Mouse (Mus musculus) stomach, postnatal 0 days (tissue): Measurements from ENCODE around the gene Hagh. TPM values are rescaled to one million over a fixed set of nuclear protein-coding genes. Genes with fewer than 3 reads are reported as not detected.

Source experiments
- ATAC-seq: fragments of 200-750 bp; cut with Nextera tagmentation; 2 replicates; pipeline ENCODE4 v1.8.0; 2017; ENCODE audit not compliant: low FRiP score, low TSS enrichment
- DNase-seq: peaks from one replicate; pipeline ENCODE4 v3.0.0-alpha.2; 2016; ENCODE audit warnings: low spot score
- H3K27ac ChIP-seq: fragments of 300-500 bp; sonication (generic); replicated peaks from 2 replicates; pipeline ENCODE4 v1.5.1; 2014; ENCODE audit warnings: mild to moderate bottlenecking, control low read depth
- H3K27me3 ChIP-seq: fragments of 300-500 bp; sonication (generic); 2 replicates; pipeline ENCODE4 v1.6.1; 2014; ENCODE audit warnings: low read length; ENCODE audit not compliant: control insufficient read depth, insufficient read depth
- H3K36me3 ChIP-seq: fragments of 300-500 bp; sonication (generic); 2 replicates; pipeline ENCODE4 v1.6.1; 2014; ENCODE audit warnings: low read length, mixed read lengths; ENCODE audit not compliant: control insufficient read depth, insufficient read depth
- H3K4me1 ChIP-seq: fragments of 300-500 bp; sonication (generic); replicated peaks from 2 replicates; pipeline ENCODE4 v1.6.1; 2014; ENCODE audit warnings: antibody characterized with exemption; ENCODE audit not compliant: control insufficient read depth, insufficient read depth
- H3K4me2 ChIP-seq: fragments of 300-500 bp; sonication (generic); replicated peaks from 2 replicates; pipeline ENCODE4 v1.6.1; 2014; ENCODE audit warnings: low read depth, mild to moderate bottlenecking, control low read depth, moderate library complexity
- H3K4me3 ChIP-seq: fragments of 300-500 bp; sonication (generic); 2 replicates; pipeline ENCODE4 v1.5.1; 2014; ENCODE audit warnings: low read depth, low read length, control low read depth
- H3K9ac ChIP-seq: fragments of 300-500 bp; sonication (generic); 2 replicates; pipeline ENCODE4 v1.6.1; 2014; ENCODE audit warnings: mild to moderate bottlenecking, low read length, control low read depth, mixed read lengths
- H3K9me3 ChIP-seq: fragments of 300-500 bp; sonication (generic); 2 replicates; pipeline ENCODE4 v1.6.1; 2016; ENCODE audit warnings: low read length; ENCODE audit not compliant: control insufficient read depth
- CTCF ChIP-seq: IDR thresholded peaks from 2 replicates; pipeline ENCODE4 v1.5.1; 2016; ENCODE audit warnings: antibody characterized with exemption, low read depth, mild to moderate bottlenecking, moderate library complexity
- EP300 ChIP-seq: optimal IDR thresholded peaks from 2 replicates; pipeline ENCODE3; 2016; ENCODE audit warnings: antibody characterized with exemption
- WGBS: fragments of 180-500 bp; shearing (Covaris S2); extraction: QIAGEN DNeasy Blood & Tissue Kit; methylation state at CpG from one replicate; pipeline ENCODE4 v1.1.7; 2014; 5-methylcytosine and 5-hydroxymethylcytosine counted together
- polyA plus RNA-seq: library from polyadenylated mRNA; unstranded; fragments of >200 nt; fragmentation: Nextera tagmentation; extraction: Ambion mirVana; gene quantifications from 2 replicates; pipeline ENCODE4 v1.2.1, GENCODE M21; 2015

Gene Hagh
- polyA plus RNA-seq, 1 experiment from 2014 or later = 51.3 TPM

DNA sequence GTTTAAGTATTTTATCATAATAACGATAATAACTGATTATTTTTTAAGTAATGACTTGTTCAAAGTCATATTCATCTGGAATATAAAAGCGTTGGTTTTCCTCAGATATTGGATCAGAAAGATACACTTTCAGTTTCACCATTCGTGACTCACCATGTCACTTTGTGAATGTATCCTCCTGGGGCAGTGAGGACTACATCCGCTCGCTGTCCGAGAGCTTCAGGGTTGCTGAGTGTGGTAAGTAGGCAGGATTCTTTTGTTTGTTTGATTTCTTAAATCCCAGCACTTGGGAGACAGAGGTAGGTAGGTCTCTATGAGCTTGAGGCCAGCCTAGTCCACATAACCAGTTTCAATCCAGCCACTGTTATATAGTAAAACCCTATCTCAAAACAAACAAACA is 21.8 kb upstream of the Hagh start:
- Histone ChIP-seq H3K27me3 (no peaks in the 10 kb centered on the region), H3K4me2 (no peak overlapping the region), H3K36me3 (no peaks in the 10 kb centered on the region), H3K27ac (no peak overlapping the region), H3K4me1 (no peaks in the 10 kb centered on the region), H3K4me3 (no peak overlapping the region), H3K9ac (no peak overlapping the region), H3K9me3 (no peaks in the 10 kb centered on the region)
- ATAC-seq (no peak), DNase-seq (no peak)
- WGBS = 36% methylated on average over 6 of the region's 6 CpGs
- TF ChIP-seq CTCF (no peak), EP300 (no peak)

DNA sequence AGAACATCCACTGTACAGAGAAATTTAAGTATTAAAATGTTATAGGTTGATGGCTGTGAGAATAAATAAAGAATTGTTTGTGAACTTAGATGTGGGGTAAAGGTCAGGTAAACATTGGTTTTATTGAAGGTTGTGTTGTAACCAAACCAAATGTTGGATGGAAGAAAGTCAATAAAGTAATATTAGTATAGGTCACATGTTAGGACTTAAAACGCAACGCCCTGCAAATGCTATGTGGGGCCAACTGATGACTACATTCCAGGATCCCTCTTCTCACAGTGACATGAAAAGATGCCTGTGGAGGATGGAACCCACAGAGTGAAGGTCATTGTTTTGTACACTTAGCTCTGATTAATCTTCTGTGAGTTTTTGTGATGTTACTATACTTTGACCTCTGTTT is 20.5 kb upstream of the Hagh start:
- Histone ChIP-seq H3K4me3 (no peak overlapping the region), H3K36me3 (no peaks in the 10 kb centered on the region), H3K4me2 (no peak overlapping the region), H3K9me3 (no peaks in the 10 kb centered on the region), H3K9ac (no peak overlapping the region), H3K4me1 (no peaks in the 10 kb centered on the region), H3K27me3 (no peaks in the 10 kb centered on the region), H3K27ac (no peak overlapping the region)
- WGBS = 56% methylated on average over 2 of the region's 2 CpGs
- ATAC-seq = no peak
- no peak for DNase-seq
- TF ChIP-seq EP300 = no peak
- no peak for TF ChIP-seq CTCF

DNA sequence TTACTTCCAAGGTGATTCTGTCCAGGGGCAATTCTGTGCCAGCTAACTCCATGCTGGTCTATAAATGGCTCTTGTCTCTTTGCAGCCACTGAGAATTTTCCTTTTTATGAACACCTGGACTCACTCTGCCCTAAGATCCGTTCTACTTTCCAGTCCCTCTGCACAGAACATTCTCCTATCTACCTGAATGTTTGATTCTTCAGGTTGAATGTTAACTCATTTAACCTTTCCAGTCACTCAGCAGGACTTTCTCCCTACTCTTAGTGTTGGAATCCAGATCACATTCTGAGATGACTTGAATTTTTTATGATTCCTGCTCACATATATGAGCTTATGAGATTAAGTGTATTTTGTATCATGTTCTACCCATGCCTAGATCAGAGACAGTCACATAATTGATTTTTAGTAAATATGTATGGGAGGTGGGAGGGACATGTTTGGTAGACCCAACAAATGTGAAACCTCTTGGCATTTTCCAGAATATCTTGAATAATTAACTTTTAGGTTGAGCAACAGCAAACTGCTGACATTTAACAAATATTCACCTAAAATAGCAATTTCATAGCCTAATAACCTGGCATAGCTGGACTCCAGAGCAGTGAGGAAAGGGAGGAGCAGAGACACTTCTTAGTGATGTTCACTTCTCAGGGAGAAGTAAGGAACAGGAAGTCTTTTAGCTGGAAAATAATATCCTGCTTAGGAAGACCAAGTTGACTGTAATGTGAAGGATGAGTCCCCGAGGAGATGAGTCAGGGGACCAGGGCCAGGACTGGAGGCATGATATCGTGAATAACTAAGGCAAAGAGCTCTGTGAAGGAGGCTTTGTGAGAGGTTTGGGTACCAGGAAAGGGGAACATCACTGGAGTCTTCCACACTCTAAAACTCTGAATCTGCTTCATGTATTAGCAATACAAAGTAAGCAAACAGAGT is 18.3 kb upstream of the Hagh start:
- no peak overlapping the region for H3K4me3 ChIP-seq
- no peak for ATAC-seq
- 48% methylated on average over 3 of the region's 3 CpGs for WGBS

DNA sequence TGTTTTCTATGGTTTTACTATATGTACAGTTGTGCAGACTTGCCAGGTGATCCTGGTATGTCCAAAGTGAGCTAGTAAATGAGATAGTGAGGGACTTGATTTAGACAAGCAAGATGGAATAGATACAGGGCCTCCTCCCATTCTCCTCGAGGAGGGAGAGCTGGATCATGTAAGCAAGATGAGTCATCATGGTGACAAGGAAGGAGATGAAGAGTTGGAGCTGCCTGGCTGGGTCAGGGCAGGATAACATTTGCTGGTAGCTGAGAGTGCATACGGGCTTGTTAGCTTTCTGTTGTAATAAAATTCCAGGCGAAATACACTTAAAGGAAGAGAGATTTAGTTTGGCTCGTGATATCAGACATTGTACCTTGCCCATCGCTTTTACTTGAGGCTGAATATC is 398 bp downstream of the Hagh start:
- DNase-seq (no peak), ATAC-seq (no peak)
- no peaks in the 10 kb centered on the region for H3K4me1 ChIP-seq
- no peak overlapping the region for H3K9ac ChIP-seq
- no peaks in the 10 kb centered on the region for H3K27me3 ChIP-seq
- H3K9me3 ChIP-seq = no peaks in the 10 kb centered on the region
- no peak overlapping the region for H3K4me3 ChIP-seq
- H3K4me2 ChIP-seq = peak overlapping the region; percentile 17; the same call in 1 of the 2 replicates
- WGBS = 36% methylated on average over 5 of the region's 5 CpGs
- H3K27ac ChIP-seq = peak overlapping the region; percentile 78
- no peaks in the 10 kb centered on the region for H3K36me3 ChIP-seq
- no peak for TF ChIP-seq EP300
- no peak for TF ChIP-seq CTCF

More for the DNA sequence above, 18.3 kb upstream of the Hagh start:
- no peaks in the 10 kb centered on the region for H3K9me3 ChIP-seq
- no peaks in the 10 kb centered on the region for H3K4me1 ChIP-seq
- H3K27ac ChIP-seq = no peak overlapping the region
- H3K36me3 ChIP-seq = no peaks in the 10 kb centered on the region
- no peak for TF ChIP-seq EP300
- TF ChIP-seq CTCF = no peak
- no peak overlapping the region for H3K4me2 ChIP-seq
- no peak for DNase-seq
- no peaks in the 10 kb centered on the region for H3K27me3 ChIP-seq
- H3K9ac ChIP-seq = no peak overlapping the region

DNA sequence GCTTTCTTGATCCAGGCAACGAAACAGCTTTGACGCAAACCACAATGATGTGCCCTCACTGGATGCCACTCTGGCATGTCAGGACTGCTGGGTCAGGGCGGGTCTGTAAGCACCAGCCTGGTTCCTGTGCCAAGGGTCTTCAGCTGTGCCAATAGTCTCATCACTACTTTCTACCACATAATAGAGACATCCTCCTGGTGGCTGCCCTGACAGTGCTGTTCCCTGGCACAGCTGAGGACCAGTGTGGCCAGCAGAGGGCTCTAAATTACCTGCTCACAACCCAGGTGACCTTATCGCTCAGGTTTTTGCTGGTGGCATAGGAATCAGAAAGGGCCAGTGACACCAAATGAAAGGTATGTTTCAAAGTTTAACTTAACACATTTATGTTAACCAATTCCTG is 1.2 kb downstream of the Hagh start:
- H3K4me1 ChIP-seq = no peaks in the 10 kb centered on the region
- DNase-seq (peak; percentile 68), ATAC-seq (peak; percentile 77)
- H3K27ac ChIP-seq = peak overlapping the region; percentile 78; the same call in 1 of the 2 replicates
- WGBS = 37% methylated on average over 4 of the region's 4 CpGs
- H3K9ac ChIP-seq = no peak overlapping the region
- no peaks in the 10 kb centered on the region for H3K36me3 ChIP-seq
- no peak overlapping the region; the same call in 1 of the 2 replicates for H3K4me2 ChIP-seq
- no peaks in the 10 kb centered on the region for H3K9me3 ChIP-seq
- TF ChIP-seq EP300 = no peak
- TF ChIP-seq CTCF = peak; percentile 76
- H3K4me3 ChIP-seq = no peak overlapping the region
- no peaks in the 10 kb centered on the region for H3K27me3 ChIP-seq

DNA sequence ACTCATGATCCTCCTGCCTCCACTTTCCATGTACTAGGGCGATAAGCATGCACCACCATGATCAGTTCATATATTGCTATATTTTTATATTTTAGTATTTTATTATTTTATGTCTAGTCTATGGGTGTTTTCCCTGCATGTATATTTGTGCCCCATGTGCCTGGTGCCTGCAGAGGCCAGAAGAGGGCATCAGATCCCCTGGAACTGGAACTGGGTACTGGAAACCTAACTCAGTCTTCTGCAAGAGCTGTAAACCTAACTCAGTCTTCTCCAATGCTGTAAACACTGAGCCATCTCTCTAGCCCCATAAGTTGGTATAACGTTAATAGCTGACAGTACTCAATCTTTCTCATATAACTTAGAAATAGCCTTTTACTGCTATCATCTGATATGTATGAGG is 2.7 kb downstream of the Hagh start:
- H3K4me2 ChIP-seq = no peak overlapping the region
- H3K4me1 ChIP-seq = no peaks in the 10 kb centered on the region
- H3K9me3 ChIP-seq = no peaks in the 10 kb centered on the region
- no peaks in the 10 kb centered on the region for H3K27me3 ChIP-seq
- DNase-seq = no peak
- H3K36me3 ChIP-seq = no peaks in the 10 kb centered on the region
- H3K4me3 ChIP-seq = no peak overlapping the region
- H3K27ac ChIP-seq = no peak overlapping the region
- ATAC-seq = no peak
- TF ChIP-seq CTCF = peak; percentile 60
- no peak for TF ChIP-seq EP300
- H3K9ac ChIP-seq = no peak overlapping the region
- 58% methylated on average over 2 of the region's 2 CpGs for WGBS
